Comparison of ENCODE assay signal across 15 mouse cellular contexts in the genomic region with DNA sequence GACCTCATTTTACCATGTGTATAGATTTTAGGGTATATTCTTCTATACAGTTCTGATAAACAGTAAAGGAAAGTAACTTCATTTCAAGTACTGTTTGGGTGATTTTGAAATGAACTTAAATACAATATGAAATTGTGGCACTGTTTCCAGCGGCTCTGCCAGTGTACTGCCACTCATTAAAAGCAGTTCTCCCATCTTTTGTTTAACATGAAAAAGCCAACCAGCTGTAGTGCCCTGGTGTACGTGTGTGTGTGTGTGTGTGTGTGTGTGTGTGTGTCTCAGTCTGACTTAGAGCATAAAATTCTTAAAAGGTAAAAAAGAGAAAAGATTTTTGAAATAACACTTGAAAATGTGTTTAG. TPM values are rescaled to one million over a fixed set of nuclear protein-coding genes. Genes with fewer than 3 reads are reported as not detected.
"Had no signal": no experiment of that assay in that cellular context is flagged by ENCODE, and none has a peak within 500 bp of the region (broad histone marks: within the 10 kb centered on the region; RNA-seq: fewer than 3 reads in every experiment).

No protein-coding gene starts in this region.

- DNase-seq: kidney, adult 11 months; kidney, postnatal 10 days; kidney, postnatal 4 days; lung, embryonic 14.5 days; lung, postnatal 10 days; lung, postnatal 4 days; retina, postnatal 1 day; right cerebral cortex, postnatal 14 days; thymus, adult 2 months had no signal

- H3K9me3 ChIP-seq: limb, embryonic 15.5 days; midbrain, embryonic 12.5 days; neural tube, embryonic 13.5 days; stomach, embryonic 15.5 days had no signal

- H3K27me3 ChIP-seq: limb, embryonic 15.5 days; midbrain, embryonic 12.5 days; neural tube, embryonic 13.5 days; stomach, embryonic 15.5 days had no signal

- H3K36me3 ChIP-seq: limb, embryonic 15.5 days; stomach, embryonic 15.5 days had no signal

- H3K27ac ChIP-seq: limb, embryonic 15.5 days; midbrain, embryonic 12.5 days; neural tube, embryonic 13.5 days; stomach, embryonic 15.5 days had no signal

- H3K9ac ChIP-seq: limb, embryonic 15.5 days; lung, embryonic 14.5 days; midbrain, embryonic 12.5 days; neural tube, embryonic 13.5 days; stomach, embryonic 15.5 days had no signal

- H3K4me2 ChIP-seq: limb, embryonic 15.5 days; lung, embryonic 14.5 days; midbrain, embryonic 12.5 days; neural tube, embryonic 13.5 days; stomach, embryonic 15.5 days had no signal

- ATAC-seq: midbrain, embryonic 16.5 days had no signal

- H3K4me3 ChIP-seq: limb, embryonic 15.5 days; midbrain, embryonic 12.5 days; neural tube, embryonic 13.5 days; stomach, embryonic 15.5 days had no signal

RNA-seq across cellular contexts. Expression of gene Lypd6b, which starts 57.9 kb away (rescaled TPM):
- total RNA-seq: megakaryocyte-erythroid progenitor cell, adult 5-6 weeks had no signal
